Mouse (Mus musculus): Measurements from ENCODE around the gene Sema4d. TPM values are rescaled to one million over a fixed set of nuclear protein-coding genes. Genes with fewer than 3 reads are reported as not detected.
"Not testable (repeated sequence)": the region's sequence is repeated elsewhere in the genome, so short reads cannot be mapped to it uniquely, and the experiment has no call there.

The Sema4d gene
- total RNA-seq, 2 experiments from 2014 or later, result 69.0 to 83.6 TPM

- no peak overlapping the region for H3K4me3 ChIP-seq
- TF ChIP-seq CTCF (IDR thresholded peaks at IDR 0.05), result no peak
- intact Hi-C loops (cut with DNase I), result no loop called here
- no peak overlapping the region for H3K27ac ChIP-seq
- DNase-seq (ENCODE audit: extremely low spot score in 1 of 2, low spot score in 2 of 2), result no peak
These were observed 114.9 kb downstream of the Sema4d start for GRCm38 (mm10) chr13:51678687-51679086.

- intact Hi-C loops (cut with DNase I), result no loop called here
These were observed 115.8 kb downstream of the Sema4d start for GRCm38 (mm10) chr13:51677630-51678185.

GRCm38 (mm10) chr13:51677041-51677440 is 116.5 kb downstream of the Sema4d start:
- no peak overlapping the region for H3K4me3 ChIP-seq
- no peak for TF ChIP-seq CTCF (IDR thresholded peaks at IDR 0.05)
- DNase-seq (ENCODE audit: extremely low spot score in 1 of 2, low spot score in 2 of 2), result no peak
- no peak overlapping the region for H3K27ac ChIP-seq
- intact Hi-C loops (cut with DNase I), result no loop called here

More at GRCm38 (mm10) chr13:51677630-51678185, 115.8 kb downstream of the Sema4d start:
- Histone ChIP-seq H3K4me3 (no peak overlapping the region), H3K27ac (no peak overlapping the region)
- no peak for DNase-seq (ENCODE audit: extremely low spot score in 1 of 2, low spot score in 2 of 2)
- TF ChIP-seq CTCF (IDR thresholded peaks at IDR 0.05), result no peak

GRCm38 (mm10) chr13:51676641-51677040 is 116.9 kb downstream of the Sema4d start:
- TF ChIP-seq CTCF (IDR thresholded peaks at IDR 0.05), result no peak

GRCm38 (mm10) chr13:51668195-51668594 is 125.4 kb downstream of the Sema4d start:
- H3K27ac ChIP-seq; intact Hi-C loops (cut with DNase I); DNase-seq (ENCODE audit: extremely low spot score in 1 of 2, low spot score in 2 of 2); H3K4me3 ChIP-seq: not testable (repeated sequence)

More at GRCm38 (mm10) chr13:51676641-51677040, 116.9 kb downstream of the Sema4d start:
- intact Hi-C loops (cut with DNase I), result no loop called here
- no peak for DNase-seq (ENCODE audit: extremely low spot score in 1 of 2, low spot score in 2 of 2)
- H3K27ac ChIP-seq, result no peak overlapping the region
- H3K4me3 ChIP-seq, result no peak overlapping the region

GRCm38 (mm10) chr13:51663561-51663960 is 130.0 kb downstream of the Sema4d start:
- no peak for TF ChIP-seq CTCF (IDR thresholded peaks at IDR 0.05)
- Histone ChIP-seq H3K4me3 (no peak overlapping the region), H3K27ac (no peak overlapping the region)
- DNase-seq (ENCODE audit: extremely low spot score in 1 of 2, low spot score in 2 of 2), result no peak
- intact Hi-C loops (cut with DNase I), result no loop called here

GRCm38 (mm10) chr13:51659573-51659972 is 134.0 kb downstream of the Sema4d start:
- no peak for TF ChIP-seq CTCF (IDR thresholded peaks at IDR 0.05)
- intact Hi-C loops (cut with DNase I), result no loop called here
- no peak overlapping the region for H3K4me3 ChIP-seq
- no peak overlapping the region for H3K27ac ChIP-seq
- no peak for DNase-seq (ENCODE audit: extremely low spot score in 1 of 2, low spot score in 2 of 2)

GRCm38 (mm10) chr13:51658094-51658493 is 135.5 kb downstream of the Sema4d start:
- Histone ChIP-seq H3K4me3 (no peak overlapping the region), H3K27ac (no peak overlapping the region)
- no peak for TF ChIP-seq CTCF (IDR thresholded peaks at IDR 0.05)
- DNase-seq (ENCODE audit: extremely low spot score in 1 of 2, low spot score in 2 of 2), result no peak
- intact Hi-C loops (cut with DNase I), result no loop called here

GRCm38 (mm10) chr13:51656516-51657235 is 136.9 kb downstream of the Sema4d start:
- DNase-seq (ENCODE audit: extremely low spot score in 1 of 2, low spot score in 2 of 2), result no peak
- TF ChIP-seq CTCF (IDR thresholded peaks at IDR 0.05), result no peak
- intact Hi-C loops (cut with DNase I), result no loop called here

GRCm38 (mm10) chr13:51653961-51654360 is 139.6 kb downstream of the Sema4d start:
- H3K4me3 ChIP-seq, result no peak overlapping the region
- TF ChIP-seq CTCF (IDR thresholded peaks at IDR 0.05), result no peak
- no peak for DNase-seq (ENCODE audit: extremely low spot score in 1 of 2, low spot score in 2 of 2)
- H3K27ac ChIP-seq, result no peak overlapping the region
- intact Hi-C loops (cut with DNase I), result loop anchor here (5.0 kb wide), 2 partner anchors 138 to 163 kb away; partner anchors contain the start of gene Sema4d

More at GRCm38 (mm10) chr13:51656516-51657235, 136.9 kb downstream of the Sema4d start:
- Histone ChIP-seq H3K4me3 (no peak overlapping the region), H3K27ac (no peak overlapping the region)

- no peak for TF ChIP-seq CTCF (IDR thresholded peaks at IDR 0.05)
- Histone ChIP-seq H3K27ac (no peak overlapping the region), H3K4me3 (no peak overlapping the region)
- no peak for DNase-seq (ENCODE audit: extremely low spot score in 1 of 2, low spot score in 2 of 2)
- intact Hi-C loops (cut with DNase I), result loop anchor here (5.0 kb wide), 2 partner anchors 139 to 164 kb away; partner anchors contain the start of gene Sema4d
These were observed 140.4 kb downstream of the Sema4d start for GRCm38 (mm10) chr13:51653159-51653558.

GRCm38 (mm10) chr13:51651408-51652064 is 142.0 kb downstream of the Sema4d start, which contains the start of gene Secisbp2:
Secisbp2 (plus strand) TSS chr13:51651697.
- DNase-seq (ENCODE audit: extremely low spot score in 1 of 2, low spot score in 2 of 2), result peak; percentile 97
- TF ChIP-seq CTCF (IDR thresholded peaks at IDR 0.05), result peak; percentile 99
- H3K4me3 ChIP-seq, result peak within 1 kb of the TSS; percentile 98
- intact Hi-C loops (cut with DNase I), result loop anchor here (5.0 kb wide), 2 partner anchors 141 to 166 kb away; partner anchors contain the start of gene Sema4d
- H3K27ac ChIP-seq, result peak within 1 kb of the TSS; percentile 92

Measured in left cerebral cortex, adult 2 months (tissue).